Mouse (Mus musculus) mature B cell (primary cell): ENCODE measurements around the gene Itga3.

Source experiments
- in situ Hi-C: fragments of 300-500 bp; cut with MboI; formaldehyde crosslinking; loops from 2 replicates; pipeline ENCODE4 v1.14.3; 2019

The Itga3 gene

GRCm38 (mm10) chr11:95076536-95077111 lies at the start of gene Itga3:
TSS of gene Itga3 (minus strand) at chr11:95076801.
- in situ Hi-C loops: no loop called here

GRCm38 (mm10) chr11:95125366-95125948 lies 48.9 kb upstream of the Itga3 start:
- in situ Hi-C loops: loop anchor here (10.0 kb wide), 1 partner anchor 109 kb away; no protein-coding TSS in a partner anchor

- in situ Hi-C loops: loop anchor here (10.0 to 25.0 kb wide), 2 partner anchors 113 to 390 kb away; partner anchors contain the start of gene Nxph3
Measured at GRCm38 (mm10) chr11:95122100-95122489, 45.5 kb upstream of the Itga3 start.

GRCm38 (mm10) chr11:95121161-95122099 lies 44.8 kb upstream of the Itga3 start:
- in situ Hi-C loops: loop anchor here (10.0 to 25.0 kb wide), 2 partner anchors 113 to 391 kb away; partner anchors contain the start of gene Nxph3

- in situ Hi-C loops: loop anchor here (10.0 to 25.0 kb wide), 2 partner anchors 114 to 392 kb away; partner anchors contain the start of gene Nxph3
Measured at GRCm38 (mm10) chr11:95120633-95121020, 44.0 kb upstream of the Itga3 start.

GRCm38 (mm10) chr11:95119990-95120632 lies 43.5 kb upstream of the Itga3 start, which contains the start of gene Dlx3:
TSS of gene Dlx3 (plus strand) at chr11:95120119.
- in situ Hi-C loops: loop anchor here (10.0 to 25.0 kb wide), 2 partner anchors 115 to 392 kb away; partner anchors contain the start of gene Nxph3

- in situ Hi-C loops: loop anchor here (25.0 kb wide), 1 partner anchor 394 kb away; the partner anchor contains the start of gene Nxph3
Measured at GRCm38 (mm10) chr11:95118505-95118904, 41.9 kb upstream of the Itga3 start.

- in situ Hi-C loops: loop anchor here (25.0 kb wide), 1 partner anchor 395 kb away; the partner anchor contains the start of gene Nxph3
Measured at GRCm38 (mm10) chr11:95117030-95117429, 40.4 kb upstream of the Itga3 start.

GRCm38 (mm10) chr11:95110081-95110480 lies 33.5 kb upstream of the Itga3 start:
- in situ Hi-C loops: loop anchor here (25.0 kb wide), 1 partner anchor 402 kb away; the partner anchor contains the start of gene Nxph3

- in situ Hi-C loops: loop anchor here (25.0 kb wide), 1 partner anchor 403 kb away; the partner anchor contains the start of gene Nxph3
Measured at GRCm38 (mm10) chr11:95109000-95109399, 32.4 kb upstream of the Itga3 start.

GRCm38 (mm10) chr11:95106440-95107236 lies 30.0 kb upstream of the Itga3 start:
- in situ Hi-C loops: loop anchor here (25.0 kb wide), 1 partner anchor 406 kb away; the partner anchor contains the start of gene Nxph3

GRCm38 (mm10) chr11:95105274-95105874 lies 28.8 kb upstream of the Itga3 start:
- in situ Hi-C loops: loop anchor here (25.0 kb wide), 1 partner anchor 407 kb away; the partner anchor contains the start of gene Nxph3

GRCm38 (mm10) chr11:95104266-95104665 lies 27.7 kb upstream of the Itga3 start:
- in situ Hi-C loops: loop anchor here (25.0 kb wide), 1 partner anchor 408 kb away; the partner anchor contains the start of gene Nxph3

GRCm38 (mm10) chr11:95102161-95102904 lies 25.7 kb upstream of the Itga3 start:
- in situ Hi-C loops: loop anchor here (25.0 kb wide), 1 partner anchor 410 kb away; the partner anchor contains the start of gene Nxph3

- in situ Hi-C loops: loop anchor here (25.0 kb wide), 1 partner anchor 411 kb away; the partner anchor contains the start of gene Nxph3
Measured at GRCm38 (mm10) chr11:95101071-95101788, 24.6 kb upstream of the Itga3 start.

- in situ Hi-C loops: loop anchor here (25.0 kb wide), 1 partner anchor 412 kb away; the partner anchor contains the start of gene Nxph3
Measured at GRCm38 (mm10) chr11:95100393-95100792, 23.8 kb upstream of the Itga3 start.

- in situ Hi-C loops: no loop called here
Measured at GRCm38 (mm10) chr11:95098346-95099095, 21.9 kb upstream of the Itga3 start.
